Mouse (Mus musculus) intestine, embryonic 14.5 days (tissue): ENCODE data around the gene Zfp773. TPM values are rescaled to one million over a fixed set of nuclear protein-coding genes. Genes with fewer than 3 reads are reported as not detected.
A peak's percentile ranks its signal among the peaks of the same experiment; 100 is the strongest.
"Not testable (repeated sequence)": the region's sequence is repeated elsewhere in the genome, so short reads cannot be mapped to it uniquely, and the experiment has no call there.

Experiments
- ATAC-seq: fragments of 200-750 bp; cut with Nextera tagmentation; replicated peaks from 2 replicates; pipeline ENCODE4 v1.8.0; 2017; ENCODE audit warnings: low read depth, moderate number of reproducible peaks, moderate TSS enrichment, moderate library complexity; ENCODE audit not compliant: low FRiP score, low TSS enrichment
- DNase-seq: peaks from one replicate; pipeline ENCODE4 v3.0.0-alpha.2; 2018; ENCODE audit warnings: low spot score
- H3K27ac ChIP-seq: fragments of 300-500 bp; sonication (generic); 2 replicates; pipeline ENCODE4 v1.5.1; 2014; ENCODE audit warnings: low read depth, mild to moderate bottlenecking, control low read depth
- H3K27me3 ChIP-seq: fragments of 300-500 bp; sonication (generic); replicated peaks from 2 replicates; pipeline ENCODE4 v1.6.1; 2014; ENCODE audit warnings: low read length, control low read depth; ENCODE audit not compliant: control insufficient read depth, insufficient read depth
- H3K36me3 ChIP-seq: fragments of 300-500 bp; sonication (generic); 2 replicates; pipeline ENCODE4 v1.6.1; 2014; ENCODE audit warnings: low read length, control low read depth; ENCODE audit not compliant: control insufficient read depth, insufficient read depth
- H3K4me1 ChIP-seq: fragments of 300-500 bp; sonication (generic); replicated peaks from 2 replicates; pipeline ENCODE4 v1.6.1; 2014; ENCODE audit warnings: low read length, control low read depth, mixed read lengths; ENCODE audit not compliant: control insufficient read depth, insufficient read depth
- H3K4me2 ChIP-seq: fragments of 300-500 bp; sonication (generic); 2 replicates; pipeline ENCODE4 v1.6.1; 2014; ENCODE audit warnings: low read length
- H3K4me3 ChIP-seq: fragments of 300-500 bp; sonication (generic); 2 replicates; pipeline ENCODE4 v1.5.1; 2014; ENCODE audit warnings: low read depth, low read length, control low read depth, mixed read lengths
- H3K9ac ChIP-seq: fragments of 300-500 bp; sonication (generic); 2 replicates; pipeline ENCODE4 v1.6.1; 2014; ENCODE audit warnings: mild to moderate bottlenecking, low read length
- H3K9me3 ChIP-seq: fragments of 300-500 bp; sonication (generic); 2 replicates; pipeline ENCODE4 v1.6.1; 2016; ENCODE audit warnings: low read length, control low read depth; ENCODE audit not compliant: control insufficient read depth
- whole genome bisulfite sequencing: fragments of 180-500 bp; shearing (Covaris S2); extraction: QIAGEN DNeasy Blood & Tissue Kit; methylation state at CpG from one replicate; pipeline ENCODE4 v1.1.7; 2014; 5-methylcytosine and 5-hydroxymethylcytosine counted together
- polyA plus RNA-seq: library from polyadenylated mRNA; unstranded; fragments of >200 nt; fragmentation: Nextera tagmentation; extraction: Ambion mirVana; gene quantifications from 2 replicates; pipeline ENCODE4 v1.2.1, GENCODE M21; 2014

Zfp773 gene
- 2.0 and 2.1 TPM in 2 replicates for polyA plus RNA-seq

DNA sequence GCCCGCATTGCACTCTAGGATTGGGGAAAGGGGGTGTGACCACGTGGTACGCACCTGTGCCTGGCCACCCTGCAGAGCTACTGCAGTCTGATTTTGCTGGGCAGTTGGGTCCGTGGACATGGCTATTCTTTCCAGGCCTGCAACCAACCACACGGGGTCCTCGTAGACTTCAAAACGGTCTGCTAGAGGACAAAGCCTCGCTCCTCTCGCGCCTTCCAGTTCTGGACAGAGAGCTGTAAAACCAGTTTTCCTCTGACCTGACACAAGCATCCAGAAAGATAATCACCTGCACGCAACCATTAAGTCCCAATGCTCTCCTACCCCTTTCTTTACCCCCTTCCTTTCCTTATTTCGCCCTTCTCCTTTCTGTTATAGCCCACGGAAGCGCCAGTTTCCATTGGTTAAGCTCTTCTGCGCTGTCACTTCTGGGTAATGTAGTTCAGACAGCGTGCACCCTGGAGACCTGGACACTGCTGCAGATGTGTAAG is at the start of gene Zfp773:
TSS of gene Zfp773 (minus strand) at position 377 of the 488 bp plus-strand sequence.
- Histone ChIP-seq H3K36me3 (peaks cover 8% of the 10 kb centered on the region; the same call in 1 of the 2 replicates), H3K27ac (no peak within 1 kb of the TSS), H3K4me1 (no peaks in the 10 kb centered on the region), H3K9me3 (no peaks in the 10 kb centered on the region), H3K4me2 (peak within 1 kb of the TSS; percentile 55), H3K9ac (peak within 1 kb of the TSS; percentile 53), H3K4me3 (peak within 1 kb of the TSS; percentile 51), H3K27me3 (no peaks in the 10 kb centered on the region)
- 4% methylated on average over 16 of the region's 16 CpGs for WGBS
- peak; percentile 94 for ATAC-seq
- peak; percentile 84 for DNase-seq

DNA sequence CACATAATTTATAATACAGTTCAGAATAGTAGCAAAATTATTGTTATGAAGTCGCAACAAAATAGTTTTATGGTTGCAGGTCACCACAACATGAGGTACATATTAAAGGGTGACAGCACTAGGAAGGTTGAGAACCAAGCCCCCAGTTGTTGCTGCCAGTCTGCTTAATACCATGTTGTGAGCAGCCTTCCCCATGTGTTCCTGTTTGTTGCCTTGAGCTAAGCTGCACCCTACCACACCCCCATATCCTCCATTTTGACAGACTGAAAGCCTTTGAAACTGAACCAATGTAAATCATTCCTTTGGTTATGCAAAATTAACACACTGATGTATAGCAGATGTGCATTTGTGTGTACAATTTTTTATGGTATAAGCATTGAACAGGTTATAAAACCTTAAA is 49.3 kb upstream of the Zfp773 start:
- Histone ChIP-seq H3K4me1 (no peaks in the 10 kb centered on the region), H3K4me3 (no peak overlapping the region), H3K27me3 (no peaks in the 10 kb centered on the region), H3K27ac (no peak overlapping the region), H3K9me3 (no peaks in the 10 kb centered on the region), H3K9ac (no peak overlapping the region), H3K4me2 (no peak overlapping the region), H3K36me3 (peaks cover 19% of the 10 kb centered on the region)
- ATAC-seq (no peak), DNase-seq (no peak)
- 88% methylated on average over 1 of the region's 1 CpGs for WGBS

GRCm38 (mm10) chr7:7171227-7172147 is 34.9 kb upstream of the Zfp773 start, which contains the start of gene Zfp418:
Zfp418 (plus strand) TSS chr7:7171330.
- Histone ChIP-seq H3K27me3 (no peaks in the 10 kb centered on the region), H3K36me3 (peaks cover 12% of the 10 kb centered on the region; the same call in 1 of the 2 replicates), H3K27ac (peak within 1 kb of the TSS; percentile 76), H3K4me3 (peak within 1 kb of the TSS; percentile 71), H3K4me2 (peak within 1 kb of the TSS; percentile 88), H3K9me3 (no peaks in the 10 kb centered on the region), H3K9ac (peak within 1 kb of the TSS; percentile 63), H3K4me1 (peaks cover 6% of the 10 kb centered on the region; the same call in 1 of the 2 replicates)
- ATAC-seq (peak; percentile 94), DNase-seq (peak; percentile 72)
- WGBS, result 2% methylated on average over 26 of the region's 26 CpGs

DNA sequence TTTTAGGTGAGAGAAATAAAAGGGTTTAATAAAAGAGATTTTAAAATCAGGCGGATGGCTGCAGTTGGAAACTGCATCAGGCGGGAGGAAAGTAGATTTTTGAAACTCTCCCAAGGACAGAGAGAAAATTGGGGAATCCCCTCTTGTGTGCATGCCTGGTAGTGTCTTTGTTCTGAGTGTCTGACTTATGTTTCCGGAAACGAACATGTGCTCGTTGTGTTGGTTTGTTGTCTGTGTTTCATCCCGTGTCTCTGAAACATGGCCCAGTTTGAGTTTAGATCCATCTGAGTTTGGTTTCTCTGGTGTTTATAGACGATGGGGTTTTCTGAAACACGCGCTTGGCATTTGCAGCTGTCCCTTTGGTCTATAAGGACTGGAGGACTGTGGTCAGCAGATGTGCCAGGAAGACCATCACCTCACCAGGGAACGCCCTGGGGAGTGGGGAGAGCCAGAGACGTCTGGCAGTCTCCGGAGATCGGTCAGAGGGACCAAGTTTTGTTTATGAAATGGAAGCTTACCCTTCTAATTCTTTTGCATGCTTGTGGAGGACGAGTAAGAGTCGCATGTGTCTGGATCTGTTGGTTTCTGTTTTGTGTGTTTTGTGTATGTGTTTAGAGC is 9.5 kb upstream of the Zfp773 start:
- WGBS, result 92% methylated on average over 15 of the region's 15 CpGs
- H3K27me3 ChIP-seq, result no peaks in the 10 kb centered on the region
- H3K4me1 ChIP-seq, result no peaks in the 10 kb centered on the region
- H3K4me3 ChIP-seq, result no peak overlapping the region
- H3K36me3 ChIP-seq, result no peaks in the 10 kb centered on the region
- no peak for DNase-seq
- no peaks in the 10 kb centered on the region for H3K9me3 ChIP-seq
- no peak for ATAC-seq
- no peak overlapping the region for H3K27ac ChIP-seq
- H3K4me2 ChIP-seq, result no peak overlapping the region
- H3K9ac ChIP-seq, result no peak overlapping the region

GRCm38 (mm10) chr7:7144215-7144614 is 7.7 kb upstream of the Zfp773 start:
- no peak for DNase-seq
- H3K4me1 ChIP-seq, result no peaks in the 10 kb centered on the region
- H3K9me3 ChIP-seq, result no peaks in the 10 kb centered on the region
- H3K9ac ChIP-seq, result no peak overlapping the region
- no peak overlapping the region for H3K27ac ChIP-seq
- 80% methylated on average over 1 of the region's 1 CpGs for WGBS
- no peak overlapping the region for H3K4me3 ChIP-seq
- H3K27me3 ChIP-seq, result no peaks in the 10 kb centered on the region
- no peak for ATAC-seq
- no peak overlapping the region for H3K4me2 ChIP-seq
- H3K36me3 ChIP-seq, result no peaks in the 10 kb centered on the region

GRCm38 (mm10) chr7:7132751-7133150 is 3.8 kb downstream of the Zfp773 start:
- no peak for DNase-seq
- Histone ChIP-seq H3K9ac (no peak overlapping the region), H3K4me1 (no peaks in the 10 kb centered on the region), H3K27ac (no peak overlapping the region), H3K9me3 (no peaks in the 10 kb centered on the region), H3K4me2 (no peak overlapping the region), H3K4me3 (no peak overlapping the region), H3K36me3 (peaks cover 8% of the 10 kb centered on the region; the same call in 1 of the 2 replicates), H3K27me3 (no peaks in the 10 kb centered on the region)
- ATAC-seq, result no peak
- 80% methylated on average over 8 of the region's 8 CpGs for WGBS

DNA sequence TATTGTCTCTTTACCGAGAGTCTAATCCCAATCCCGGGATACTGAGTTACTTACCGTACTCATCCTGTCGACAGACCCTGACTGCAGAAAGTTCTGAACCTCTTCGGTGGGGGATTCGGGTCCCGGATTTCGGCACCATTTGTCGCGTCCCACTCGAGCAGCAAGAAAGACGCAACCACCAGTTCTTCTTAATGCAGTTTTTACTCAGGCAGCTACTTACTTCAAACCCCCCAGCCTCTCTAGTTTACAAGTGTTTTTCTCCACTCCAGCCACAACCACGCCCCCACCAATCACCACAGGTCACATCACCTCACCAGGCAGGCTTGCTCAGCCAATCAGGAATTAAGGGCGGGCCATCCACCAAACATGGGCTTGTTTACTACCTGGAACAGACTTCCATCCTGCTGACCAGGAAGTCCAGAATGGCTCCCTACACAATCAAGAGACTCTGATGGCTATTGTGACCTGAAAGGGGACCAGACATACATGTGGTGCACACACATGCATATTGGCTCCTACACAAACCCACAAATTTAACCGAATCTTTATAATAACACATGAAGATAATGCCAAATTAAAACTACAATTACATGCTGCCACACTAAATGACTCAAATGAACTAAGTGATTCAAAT is 5.9 kb downstream of the Zfp773 start:
- H3K27me3 ChIP-seq, H3K4me2 ChIP-seq, DNase-seq, H3K9ac ChIP-seq, H3K4me3 ChIP-seq, H3K4me1 ChIP-seq, H3K27ac ChIP-seq, H3K36me3 ChIP-seq, H3K9me3 ChIP-seq, ATAC-seq: not testable (repeated sequence)
- WGBS, result 96% methylated on average over 14 of the region's 15 CpGs

- Histone ChIP-seq H3K4me3 (peak overlapping the region; percentile 63), H3K36me3 (peaks cover 19% of the 10 kb centered on the region), H3K27me3 (no peaks in the 10 kb centered on the region), H3K4me2 (peak overlapping the region; percentile 53), H3K27ac (no peak overlapping the region), H3K9me3 (no peaks in the 10 kb centered on the region), H3K9ac (no peak overlapping the region), H3K4me1 (no peaks in the 10 kb centered on the region; the same call in 1 of the 2 replicates)
- WGBS, result 52% methylated on average over 6 of the region's 6 CpGs
- DNase-seq (no peak), ATAC-seq (no peak)
These were observed 15.0 kb downstream of the Zfp773 start for GRCm38 (mm10) chr7:7121602-7121980.
